Mouse (Mus musculus) G1E-ER4 (cell line): ENCODE data around the gene Carmil3. TPM values are rescaled to one million over a fixed set of nuclear protein-coding genes. Genes with fewer than 3 reads are reported as not detected.

ENCODE experiments used
- GATA1 ChIP-seq: IDR thresholded peaks from one replicate; pipeline ENCODE4 v1.8.0; 2012; ENCODE audit warnings: low read length, inconsistent platforms
- polyA plus RNA-seq: library from polyadenylated mRNA; stranded (reverse); fragments of >175 nt; gene quantifications from 2 replicates; pipeline ENCODE4 v1.2.3, GENCODE M21; 2012

The Carmil3 gene
- polyA plus RNA-seq, 1 experiment: 6.3 TPM

- TF ChIP-seq GATA1: no peak
Measured at GRCm38 (mm10) chr14:55515846-55516245, 25.4 kb downstream of the Carmil3 start.

GRCm38 (mm10) chr14:55518897-55519296 lies 28.4 kb downstream of the Carmil3 start:
- TF ChIP-seq GATA1: no peak

- no peak for TF ChIP-seq GATA1
Measured at GRCm38 (mm10) chr14:55519604-55520003, 29.2 kb downstream of the Carmil3 start.

- TF ChIP-seq GATA1: no peak
Measured at GRCm38 (mm10) chr14:55520451-55521361, 30.3 kb downstream of the Carmil3 start.

GRCm38 (mm10) chr14:55524062-55524461 lies 33.6 kb downstream of the Carmil3 start:
- no peak for TF ChIP-seq GATA1

GRCm38 (mm10) chr14:55524785-55525184 lies 34.3 kb downstream of the Carmil3 start, which contains the start of gene Nrl:
Gene Nrl, minus strand, starts transcription at chr14:55524981.
- no peak for TF ChIP-seq GATA1

GRCm38 (mm10) chr14:55526674-55527073 lies 36.2 kb downstream of the Carmil3 start:
- TF ChIP-seq GATA1: no peak

- no peak for TF ChIP-seq GATA1
Measured at GRCm38 (mm10) chr14:55527940-55528339, 37.5 kb downstream of the Carmil3 start.

- no peak for TF ChIP-seq GATA1
Measured at GRCm38 (mm10) chr14:55536116-55536745, 45.8 kb downstream of the Carmil3 start.

- no peak for TF ChIP-seq GATA1
Measured at GRCm38 (mm10) chr14:55540067-55540786, 49.8 kb downstream of the Carmil3 start, which contains the start of gene Pck2. Gene Pck2, plus strand, starts transcription at chr14:55540266.

- TF ChIP-seq GATA1: no peak
Measured at GRCm38 (mm10) chr14:55540787-55541321, 50.4 kb downstream of the Carmil3 start.

GRCm38 (mm10) chr14:55542268-55542667 lies 51.8 kb downstream of the Carmil3 start:
- TF ChIP-seq GATA1: no peak

- no peak for TF ChIP-seq GATA1
Measured at GRCm38 (mm10) chr14:55544334-55544733, 53.9 kb downstream of the Carmil3 start.

GRCm38 (mm10) chr14:55550191-55550590 lies 59.7 kb downstream of the Carmil3 start:
- TF ChIP-seq GATA1: no peak

GRCm38 (mm10) chr14:55551347-55551746 lies 60.9 kb downstream of the Carmil3 start:
- TF ChIP-seq GATA1: no peak

GRCm38 (mm10) chr14:55551794-55552193 lies 61.3 kb downstream of the Carmil3 start:
- TF ChIP-seq GATA1: no peak
